Mouse (Mus musculus) cerebellum, postnatal 10 days (tissue): Measurements from ENCODE around the gene Dhps.
A peak's percentile ranks its signal among the peaks of the same experiment; 100 is the strongest.
"Not testable (repeated sequence)": the region's sequence is repeated elsewhere in the genome, so short reads cannot be mapped to it uniquely, and the experiment has no call there.

Experiments used
- DNase-seq, 2 experiments: peaks; one replicate each; pipeline ENCODE4 v3.0.0; 2021; ENCODE audit warnings: mixed read lengths in 2 of 2

The Dhps gene

DNA sequence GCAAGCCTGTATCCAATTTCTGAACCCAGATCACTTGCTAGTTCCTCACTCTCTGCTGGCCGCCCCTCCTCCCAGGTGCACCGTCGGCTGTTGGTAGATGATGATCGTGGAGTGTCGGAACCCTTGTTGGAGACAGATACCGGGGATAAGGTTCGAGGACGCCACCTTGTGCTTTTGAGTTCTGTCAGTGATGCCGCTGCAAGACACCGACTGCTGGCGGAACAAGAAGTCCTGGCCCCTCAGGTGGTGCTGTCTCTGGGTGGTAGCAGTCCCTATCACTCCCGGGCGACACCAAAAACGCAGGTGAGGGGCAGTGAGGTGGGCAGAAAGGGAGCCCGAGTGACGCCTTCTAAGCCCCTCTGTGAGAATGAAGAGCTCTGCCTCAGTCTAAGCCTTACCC lies 24.6 kb downstream of the Dhps start:
- DNase-seq, result no peak

DNA sequence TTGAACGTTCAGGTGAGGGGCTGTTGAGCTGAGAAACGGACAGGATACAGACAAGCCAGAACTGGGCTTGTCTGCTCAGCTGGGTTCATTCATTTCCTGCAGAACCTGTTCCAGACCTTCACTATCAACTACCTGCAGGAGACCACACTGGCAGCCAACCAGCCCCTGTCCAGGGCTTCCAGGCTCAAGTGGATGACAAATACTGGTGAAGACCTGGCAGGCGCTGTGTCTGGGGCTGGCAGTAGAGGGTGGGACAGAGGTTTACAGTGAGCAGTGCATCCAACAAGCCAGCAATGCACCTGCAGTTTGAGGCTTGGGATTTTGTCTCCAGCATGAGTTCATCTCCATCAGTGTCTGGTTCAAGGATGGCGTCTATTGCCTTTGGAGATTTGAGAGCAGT lies 25.3 kb downstream of the Dhps start:
- DNase-seq, result no peak

- DNase-seq, result no peak
These were observed 28.6 kb downstream of the Dhps start for GRCm38 (mm10) chr8:85100076-85100665.

GRCm38 (mm10) chr8:85113241-85113640 lies 41.7 kb downstream of the Dhps start:
- DNase-seq, result no peak

GRCm38 (mm10) chr8:85115501-85115900 lies 43.9 kb downstream of the Dhps start:
- DNase-seq, result no peak

- no peak for DNase-seq
These were observed 45.4 kb downstream of the Dhps start for GRCm38 (mm10) chr8:85116984-85117383.

- peak; percentile 92 to 93 for DNase-seq
These were observed 47.8 kb downstream of the Dhps start for GRCm38 (mm10) chr8:85119052-85119981.

DNA sequence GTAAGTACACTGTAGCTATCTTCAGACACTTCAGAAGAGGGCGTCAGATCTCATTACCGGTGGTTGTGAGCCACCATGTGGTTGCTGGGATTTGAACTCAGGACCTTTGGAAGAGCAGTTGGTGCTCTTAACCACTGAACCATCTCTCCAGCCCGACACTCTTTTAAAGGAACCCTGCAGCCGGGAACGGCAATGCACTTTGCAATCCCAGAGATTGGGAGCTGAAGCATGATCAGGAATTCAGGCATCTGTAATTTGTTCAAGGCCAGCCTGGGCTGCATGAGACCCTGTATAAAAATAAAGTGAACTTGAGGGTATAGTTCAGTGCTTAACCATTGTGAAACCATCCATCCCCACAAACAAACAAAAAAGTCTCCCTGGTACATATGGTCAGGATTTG lies 48.7 kb downstream of the Dhps start:
- DNase-seq, result not testable (repeated sequence)

- DNase-seq, result no peak
These were observed 51.4 kb downstream of the Dhps start, which contains the start of gene Zfp791 for GRCm38 (mm10) chr8:85122995-85123394. Zfp791 (minus strand) TSS chr8:85123095.

DNA sequence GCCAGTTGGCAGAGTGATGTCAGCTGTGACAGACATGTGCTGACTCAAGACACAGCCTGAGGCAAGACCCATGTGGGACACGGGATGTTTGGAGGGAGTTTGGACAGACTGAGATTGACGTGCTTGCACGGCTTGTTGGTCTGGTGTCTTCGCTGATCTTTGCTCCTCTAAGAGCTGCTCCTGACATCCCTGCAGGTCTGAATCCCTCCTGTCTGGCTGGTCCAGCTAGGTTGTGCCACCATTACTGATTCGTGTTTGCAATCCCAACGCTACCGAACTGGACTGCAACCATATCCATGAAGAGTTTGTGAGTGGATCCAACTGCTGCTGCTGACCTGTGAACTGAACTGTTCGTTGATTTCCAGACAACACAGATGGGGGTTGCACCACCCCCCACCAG lies 52.1 kb downstream of the Dhps start:
- DNase-seq, result no peak
